Mouse (Mus musculus): ENCODE data around the gene Tex46. TPM values are rescaled to one million over a fixed set of nuclear protein-coding genes. Genes with fewer than 3 reads are reported as not detected.

The Tex46 gene
- polyA plus RNA-seq, 2 experiments, result not detected

DNA sequence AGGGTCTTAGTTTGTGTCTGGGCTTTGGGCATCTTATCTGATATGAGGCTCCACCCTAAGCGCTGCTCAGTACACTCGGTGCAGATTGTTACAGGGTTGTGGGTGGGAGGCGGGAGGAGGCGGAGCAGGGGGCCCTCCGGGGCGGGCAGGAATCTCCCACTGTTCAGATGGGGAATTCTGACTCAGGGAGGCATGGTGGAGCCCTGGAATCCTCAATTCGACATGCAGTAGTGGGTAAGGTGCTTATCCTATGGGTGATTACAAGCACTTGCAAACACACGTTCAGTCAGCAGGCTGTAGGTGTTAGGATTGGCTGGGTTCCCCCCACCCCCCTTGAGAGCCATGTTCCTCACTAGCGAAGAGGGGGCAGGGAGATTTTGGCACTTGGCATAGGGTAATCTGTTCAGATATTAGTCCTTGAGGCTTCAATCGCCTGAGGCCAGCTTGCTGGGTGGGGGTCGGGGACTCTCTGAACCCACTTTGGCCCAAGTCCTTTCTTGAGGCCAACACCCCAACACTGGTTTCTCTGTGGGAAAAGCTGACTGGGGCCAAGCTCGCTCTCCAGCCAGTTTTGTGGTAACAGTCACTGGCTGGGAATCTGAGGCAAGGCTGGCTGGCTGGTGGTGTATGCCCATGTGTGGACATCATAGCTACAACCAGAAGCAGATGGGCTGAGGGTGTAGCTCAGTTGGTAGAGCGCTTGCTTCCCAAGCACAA is 39.4 kb downstream of the Tex46 start:
- Histone ChIP-seq H3K36me3 (ENCODE audit: control insufficient read depth, insufficient read depth, low read length) (peaks cover 15% of the 10 kb centered on the region), H3K27ac (replicated peaks; ENCODE audit: low read depth, low read length) (no peak overlapping the region), H3K4me1 (ENCODE audit: control insufficient read depth, insufficient read depth, low read length) (peaks cover 16% of the 10 kb centered on the region), H3K4me2 (replicated peaks; ENCODE audit: low read depth, low read length, severe bottlenecking) (peak overlapping the region; percentile 30), H3K9me3 (ENCODE audit: control insufficient read depth, low read length) (no peaks in the 10 kb centered on the region), H3K27me3 (ENCODE audit: control insufficient read depth, insufficient read depth, low read length) (no peaks in the 10 kb centered on the region), H3K4me3 (replicated peaks; ENCODE audit: low read length) (no peak overlapping the region), H3K9ac (ENCODE audit: low read depth, low read length, severe bottlenecking) (no peak overlapping the region)
- WGBS, result 35% methylated on average over 13 of the region's 13 CpGs
- peak; percentile 60 for ATAC-seq (ENCODE audit: low FRiP score, low read depth)
- no peak for TF ChIP-seq POLR2A (IDR thresholded peaks at IDR 0.05; ENCODE audit: borderline replicate concordance, extremely low read depth, insufficient read depth, insufficient read length)
- no peak for DNase-seq (ENCODE audit: low spot score)

DNA sequence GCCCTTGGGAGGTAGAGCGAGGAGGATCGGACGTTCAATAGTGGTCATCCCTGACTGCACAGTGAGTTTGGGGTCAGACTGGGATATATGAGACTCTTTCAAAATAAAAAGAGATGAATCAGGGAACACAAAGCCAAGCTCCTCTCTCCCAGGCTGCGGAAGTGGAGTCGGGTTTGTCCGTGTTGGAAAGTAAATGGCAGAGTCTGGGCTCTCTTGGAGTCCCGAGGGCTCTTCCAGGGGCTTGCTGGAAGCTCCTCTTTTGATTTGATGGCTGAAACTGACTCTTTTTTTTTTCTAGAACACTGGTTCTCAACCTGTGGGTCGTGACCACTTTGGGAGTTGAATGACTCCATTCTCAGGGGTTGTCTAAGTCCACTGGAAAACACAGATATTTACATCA is 40.0 kb downstream of the Tex46 start:
- TF ChIP-seq POLR2A (IDR thresholded peaks at IDR 0.05; ENCODE audit: borderline replicate concordance, extremely low read depth, insufficient read depth, insufficient read length), result no peak
- no peak overlapping the region for H3K4me3 ChIP-seq (replicated peaks; ENCODE audit: low read length)
- no peaks in the 10 kb centered on the region for H3K9me3 ChIP-seq (ENCODE audit: control insufficient read depth, low read length)
- no peak overlapping the region for H3K9ac ChIP-seq (ENCODE audit: low read depth, low read length, severe bottlenecking)
- H3K4me1 ChIP-seq (ENCODE audit: control insufficient read depth, insufficient read depth, low read length), result peaks cover 16% of the 10 kb centered on the region
- H3K36me3 ChIP-seq (ENCODE audit: control insufficient read depth, insufficient read depth, low read length), result peaks cover 20% of the 10 kb centered on the region
- H3K27me3 ChIP-seq (ENCODE audit: control insufficient read depth, insufficient read depth, low read length), result no peaks in the 10 kb centered on the region
- WGBS, result 85% methylated on average over 8 of the region's 8 CpGs
- DNase-seq (ENCODE audit: low spot score) (no peak), ATAC-seq (ENCODE audit: low FRiP score, low read depth) (no peak)
- no peak overlapping the region for H3K27ac ChIP-seq (replicated peaks; ENCODE audit: low read depth, low read length)
- H3K4me2 ChIP-seq (replicated peaks; ENCODE audit: low read depth, low read length, severe bottlenecking), result no peak overlapping the region

DNA sequence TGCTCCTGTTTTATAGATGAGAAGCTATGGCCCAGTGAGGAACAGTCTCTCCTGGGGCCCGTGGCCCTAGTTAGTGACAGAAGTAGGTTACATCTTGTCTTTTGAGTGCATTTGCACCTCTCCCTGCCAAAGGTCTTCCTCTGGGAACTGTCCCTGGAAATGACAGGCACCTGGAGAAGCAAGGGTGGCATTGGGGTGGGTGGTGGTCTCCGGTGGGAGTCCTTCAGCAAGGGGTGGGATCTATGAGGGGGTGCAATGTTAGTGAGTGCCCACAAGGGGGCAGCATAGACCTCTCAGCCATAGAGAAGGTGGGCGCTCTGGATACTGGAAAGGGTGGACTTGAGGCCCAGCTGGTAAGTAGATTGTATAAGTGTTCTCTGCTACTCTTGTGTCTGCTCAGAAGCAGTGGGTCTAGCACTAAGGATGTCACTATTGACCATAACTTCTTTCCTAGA is 41.1 kb downstream of the Tex46 start:
- ATAC-seq (ENCODE audit: low FRiP score, low read depth), result no peak
- H3K36me3 ChIP-seq (ENCODE audit: control insufficient read depth, insufficient read depth, low read length), result peaks cover 31% of the 10 kb centered on the region
- WGBS, result 66% methylated on average over 3 of the region's 3 CpGs
- H3K27ac ChIP-seq (replicated peaks; ENCODE audit: low read depth, low read length), result no peak overlapping the region
- H3K9ac ChIP-seq (ENCODE audit: low read depth, low read length, severe bottlenecking), result no peak overlapping the region
- H3K4me1 ChIP-seq (ENCODE audit: control insufficient read depth, insufficient read depth, low read length), result peaks cover 16% of the 10 kb centered on the region
- H3K27me3 ChIP-seq (ENCODE audit: control insufficient read depth, insufficient read depth, low read length), result no peaks in the 10 kb centered on the region
- DNase-seq (ENCODE audit: low spot score), result peak; percentile 58
- no peaks in the 10 kb centered on the region for H3K9me3 ChIP-seq (ENCODE audit: control insufficient read depth, low read length)
- no peak for TF ChIP-seq POLR2A (IDR thresholded peaks at IDR 0.05; ENCODE audit: borderline replicate concordance, extremely low read depth, insufficient read depth, insufficient read length)
- no peak overlapping the region for H3K4me2 ChIP-seq (replicated peaks; ENCODE audit: low read depth, low read length, severe bottlenecking)
- H3K4me3 ChIP-seq (replicated peaks; ENCODE audit: low read length), result no peak overlapping the region

DNA sequence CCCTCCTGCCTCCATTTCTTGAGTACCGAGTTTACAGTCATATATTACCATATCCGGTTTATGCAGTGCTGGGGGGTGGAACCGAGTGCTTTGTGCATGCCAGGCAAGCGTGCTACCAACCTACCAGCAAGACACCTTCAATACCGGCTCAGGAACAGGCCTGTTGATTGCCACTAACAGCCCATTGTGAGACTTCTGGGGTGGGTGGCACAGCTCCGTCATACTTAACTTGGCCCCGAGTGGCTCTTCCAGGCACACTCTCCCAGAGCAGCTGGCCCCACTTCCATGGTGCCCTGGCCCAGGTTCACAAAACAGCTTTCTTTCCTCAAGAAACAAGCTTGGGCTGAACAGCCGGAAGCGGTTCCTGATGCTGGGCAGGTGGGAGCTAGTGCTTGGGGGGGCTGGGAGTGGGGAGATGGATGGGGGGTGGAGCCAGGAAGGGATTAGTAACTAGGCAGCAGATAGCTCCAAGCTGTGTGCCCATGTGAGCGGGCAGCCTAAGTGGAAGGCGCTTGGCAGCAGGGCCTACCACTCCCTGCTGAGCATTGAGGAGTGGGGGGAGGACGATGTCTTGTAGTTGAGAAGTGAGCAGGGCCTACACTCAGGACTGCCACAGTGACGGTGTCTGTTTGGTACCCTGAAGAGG is 41.8 kb downstream of the Tex46 start:
- DNase-seq (ENCODE audit: low spot score) (no peak), ATAC-seq (ENCODE audit: low FRiP score, low read depth) (no peak)
- 78% methylated on average over 13 of the region's 13 CpGs for WGBS
- Histone ChIP-seq H3K27me3 (ENCODE audit: control insufficient read depth, insufficient read depth, low read length) (no peaks in the 10 kb centered on the region), H3K4me3 (replicated peaks; ENCODE audit: low read length) (no peak overlapping the region), H3K4me2 (replicated peaks; ENCODE audit: low read depth, low read length, severe bottlenecking) (no peak overlapping the region), H3K9me3 (ENCODE audit: control insufficient read depth, low read length) (no peaks in the 10 kb centered on the region), H3K36me3 (ENCODE audit: control insufficient read depth, insufficient read depth, low read length) (peaks cover 37% of the 10 kb centered on the region), H3K27ac (replicated peaks; ENCODE audit: low read depth, low read length) (no peak overlapping the region), H3K4me1 (ENCODE audit: control insufficient read depth, insufficient read depth, low read length) (peaks cover 16% of the 10 kb centered on the region), H3K9ac (ENCODE audit: low read depth, low read length, severe bottlenecking) (no peak overlapping the region)
- no peak for TF ChIP-seq POLR2A (IDR thresholded peaks at IDR 0.05; ENCODE audit: borderline replicate concordance, extremely low read depth, insufficient read depth, insufficient read length)

DNA sequence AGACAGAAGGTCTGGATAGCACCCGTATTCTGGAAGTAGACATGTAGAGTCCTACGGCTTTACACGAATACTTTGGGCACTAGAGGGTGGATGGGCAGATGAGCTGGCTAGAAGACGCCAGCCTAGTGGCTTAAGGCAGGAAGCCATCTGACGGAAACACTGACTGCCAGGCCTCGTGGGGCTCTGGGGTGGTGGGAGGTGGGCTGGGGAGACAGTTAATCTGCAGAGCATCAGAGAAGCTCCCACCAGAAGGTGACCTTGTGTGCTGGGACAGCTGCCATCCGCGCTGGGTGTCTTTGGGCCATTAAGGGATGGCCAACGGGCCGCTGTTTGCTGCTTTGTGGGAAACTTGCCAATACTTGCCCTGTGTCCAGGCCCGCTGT is 42.3 kb downstream of the Tex46 start:
- DNase-seq (ENCODE audit: low spot score) (no peak), ATAC-seq (ENCODE audit: low FRiP score, low read depth) (no peak)
- H3K4me2 ChIP-seq (replicated peaks; ENCODE audit: low read depth, low read length, severe bottlenecking), result no peak overlapping the region
- H3K9ac ChIP-seq (ENCODE audit: low read depth, low read length, severe bottlenecking), result no peak overlapping the region
- peaks cover 16% of the 10 kb centered on the region for H3K4me1 ChIP-seq (ENCODE audit: control insufficient read depth, insufficient read depth, low read length)
- no peak overlapping the region for H3K4me3 ChIP-seq (replicated peaks; ENCODE audit: low read length)
- H3K27ac ChIP-seq (replicated peaks; ENCODE audit: low read depth, low read length), result no peak overlapping the region
- WGBS, result 74% methylated on average over 11 of the region's 11 CpGs
- H3K36me3 ChIP-seq (ENCODE audit: control insufficient read depth, insufficient read depth, low read length), result peaks cover 42% of the 10 kb centered on the region
- H3K27me3 ChIP-seq (ENCODE audit: control insufficient read depth, insufficient read depth, low read length), result no peaks in the 10 kb centered on the region
- H3K9me3 ChIP-seq (ENCODE audit: control insufficient read depth, low read length), result no peaks in the 10 kb centered on the region
- TF ChIP-seq POLR2A (IDR thresholded peaks at IDR 0.05; ENCODE audit: borderline replicate concordance, extremely low read depth, insufficient read depth, insufficient read length), result no peak
